Mouse (Mus musculus) lung, embryonic 16.5 days (tissue): Measurements from ENCODE around the gene Wdr49. TPM values are rescaled to one million over a fixed set of nuclear protein-coding genes. Genes with fewer than 3 reads are reported as not detected.

Experiments
- ATAC-seq: fragments of 200-750 bp; cut with Nextera tagmentation; 2 replicates; pipeline ENCODE4 v1.8.0; 2017; ENCODE audit warnings: low read depth, mild to moderate bottlenecking, moderate library complexity
- H3K27ac ChIP-seq: fragments of 300-500 bp; sonication (generic); 2 replicates; pipeline ENCODE4 v1.5.1; 2014; ENCODE audit warnings: mild to moderate bottlenecking, control low read depth, low read length
- H3K27me3 ChIP-seq: fragments of 300-500 bp; sonication (generic); 2 replicates; pipeline ENCODE4 v1.6.1; 2014; ENCODE audit warnings: low read depth, low read length, mixed read lengths; ENCODE audit not compliant: control insufficient read depth, insufficient read depth
- H3K36me3 ChIP-seq: fragments of 300-500 bp; sonication (generic); 2 replicates; pipeline ENCODE4 v1.6.1; 2014; ENCODE audit warnings: low read length; ENCODE audit not compliant: control insufficient read depth, insufficient read depth
- H3K4me1 ChIP-seq: fragments of 300-500 bp; sonication (generic); replicated peaks from 2 replicates; pipeline ENCODE4 v1.6.1; 2014; ENCODE audit warnings: low read length, mixed read lengths; ENCODE audit not compliant: control insufficient read depth, insufficient read depth
- H3K4me2 ChIP-seq: fragments of 300-500 bp; sonication (generic); 2 replicates; pipeline ENCODE4 v1.6.1; 2014; ENCODE audit warnings: low read depth, low read length, control low read depth
- H3K4me3 ChIP-seq: fragments of 300-500 bp; sonication (generic); 2 replicates; pipeline ENCODE4 v1.5.1; 2014; ENCODE audit warnings: mild to moderate bottlenecking, low read length, control low read depth
- H3K9ac ChIP-seq: fragments of 300-500 bp; sonication (generic); 2 replicates; pipeline ENCODE4 v1.6.1; 2014; ENCODE audit warnings: low read length, control low read depth
- H3K9me3 ChIP-seq: fragments of 300-500 bp; sonication (generic); 2 replicates; pipeline ENCODE4 v1.6.1; 2016; ENCODE audit warnings: low read length; ENCODE audit not compliant: control insufficient read depth
- WGBS: fragments of 180-500 bp; shearing (Covaris S2); extraction: QIAGEN DNeasy Blood & Tissue Kit; methylation state at CpG from one replicate; pipeline ENCODE4 v1.1.7; 2014; 5-methylcytosine and 5-hydroxymethylcytosine counted together
- polyA plus RNA-seq: library from polyadenylated mRNA; unstranded; fragments of >200 nt; fragmentation: Nextera tagmentation; extraction: Ambion mirVana; gene quantifications from 2 replicates; pipeline ENCODE4 v1.2.1, GENCODE M21; 2015

Wdr49 gene
- not detected in 2 replicates for polyA plus RNA-seq

- Histone ChIP-seq H3K9me3 (no peaks in the 10 kb centered on the region), H3K9ac (no peak within 1 kb of the TSS), H3K27ac (no peak within 1 kb of the TSS), H3K4me3 (no peak within 1 kb of the TSS), H3K4me2 (no peak within 1 kb of the TSS), H3K36me3 (no peaks in the 10 kb centered on the region), H3K27me3 (no peaks in the 10 kb centered on the region), H3K4me1 (no peaks in the 10 kb centered on the region)
- no peak for ATAC-seq
- WGBS = 39% methylated on average over 2 of the region's 2 CpGs
Observed at GRCm38 (mm10) chr3:75482056-75482455, at the start of gene Wdr49. Gene Wdr49, minus strand, starts transcription at chr3:75482156.

GRCm38 (mm10) chr3:75531074-75531473, 49.1 kb upstream of the Wdr49 start:
- Histone ChIP-seq H3K9me3 (no peaks in the 10 kb centered on the region), H3K36me3 (0 out of 2 replicates have a peak, but pooled peaks cover 4% of the 10 kb centered on the region), H3K4me1 (no peaks in the 10 kb centered on the region), H3K9ac (no peak overlapping the region), H3K4me3 (no peak overlapping the region), H3K27me3 (no peaks in the 10 kb centered on the region), H3K4me2 (no peak overlapping the region), H3K27ac (no peak overlapping the region)
- WGBS = 70% methylated on average over 3 of the region's 3 CpGs
- ATAC-seq = no peak

GRCm38 (mm10) chr3:75522527-75522926, 40.6 kb upstream of the Wdr49 start:
- no peaks in the 10 kb centered on the region for H3K27me3 ChIP-seq
- ATAC-seq = no peak
- no peaks in the 10 kb centered on the region for H3K9me3 ChIP-seq
- WGBS = 88% methylated on average over 1 of the region's 1 CpGs
- H3K36me3 ChIP-seq = peaks cover 13% of the 10 kb centered on the region
- H3K4me1 ChIP-seq = no peaks in the 10 kb centered on the region
- no peak overlapping the region for H3K9ac ChIP-seq
- no peak overlapping the region for H3K4me3 ChIP-seq
- H3K4me2 ChIP-seq = no peak overlapping the region
- no peak overlapping the region for H3K27ac ChIP-seq

GRCm38 (mm10) chr3:75521314-75521713, 39.4 kb upstream of the Wdr49 start:
- no peak for ATAC-seq
- WGBS = 79% methylated on average over 2 of the region's 2 CpGs
- Histone ChIP-seq H3K4me1 (no peaks in the 10 kb centered on the region), H3K9ac (no peak overlapping the region), H3K9me3 (no peaks in the 10 kb centered on the region), H3K36me3 (peaks cover 11% of the 10 kb centered on the region), H3K27me3 (no peaks in the 10 kb centered on the region), H3K4me3 (no peak overlapping the region), H3K27ac (no peak overlapping the region), H3K4me2 (no peak overlapping the region)

GRCm38 (mm10) chr3:75517631-75518250, 35.8 kb upstream of the Wdr49 start:
- Histone ChIP-seq H3K9me3 (no peaks in the 10 kb centered on the region), H3K4me1 (no peaks in the 10 kb centered on the region), H3K27me3 (no peaks in the 10 kb centered on the region), H3K27ac (no peak overlapping the region), H3K36me3 (peaks cover 18% of the 10 kb centered on the region), H3K9ac (no peak overlapping the region), H3K4me3 (no peak overlapping the region), H3K4me2 (no peak overlapping the region)
- 78% methylated on average over 7 of the region's 7 CpGs for WGBS
- no peak for ATAC-seq

- Histone ChIP-seq H3K27me3 (no peaks in the 10 kb centered on the region), H3K4me2 (no peak overlapping the region), H3K36me3 (no peaks in the 10 kb centered on the region), H3K4me1 (no peaks in the 10 kb centered on the region), H3K9me3 (no peaks in the 10 kb centered on the region), H3K9ac (no peak overlapping the region), H3K27ac (no peak overlapping the region), H3K4me3 (no peak overlapping the region)
- ATAC-seq = no peak
- WGBS = 75% methylated on average over 7 of the region's 7 CpGs
Observed at GRCm38 (mm10) chr3:75498961-75499960, 17.3 kb upstream of the Wdr49 start.

- WGBS = 59% methylated on average over 3 of the region's 3 CpGs
- ATAC-seq = no peak
Observed at GRCm38 (mm10) chr3:75492913-75493312, 11.0 kb upstream of the Wdr49 start.

GRCm38 (mm10) chr3:75475106-75475505, 6.8 kb downstream of the Wdr49 start:
- Histone ChIP-seq H3K4me2 (no peak overlapping the region), H3K9me3 (no peaks in the 10 kb centered on the region), H3K36me3 (no peaks in the 10 kb centered on the region), H3K9ac (no peak overlapping the region), H3K27ac (no peak overlapping the region), H3K4me1 (no peaks in the 10 kb centered on the region), H3K27me3 (no peaks in the 10 kb centered on the region), H3K4me3 (no peak overlapping the region)
- no peak for ATAC-seq
- WGBS = 72% methylated on average over 7 of the region's 7 CpGs

More at GRCm38 (mm10) chr3:75492913-75493312, 11.0 kb upstream of the Wdr49 start:
- Histone ChIP-seq H3K36me3 (no peaks in the 10 kb centered on the region), H3K4me1 (no peaks in the 10 kb centered on the region), H3K9ac (no peak overlapping the region), H3K27ac (no peak overlapping the region), H3K4me3 (no peak overlapping the region), H3K4me2 (no peak overlapping the region), H3K9me3 (no peaks in the 10 kb centered on the region), H3K27me3 (no peaks in the 10 kb centered on the region)

- Histone ChIP-seq H3K27ac (no peak overlapping the region), H3K9me3 (no peaks in the 10 kb centered on the region), H3K36me3 (no peaks in the 10 kb centered on the region), H3K4me1 (no peaks in the 10 kb centered on the region), H3K27me3 (no peaks in the 10 kb centered on the region), H3K4me3 (no peak overlapping the region), H3K4me2 (no peak overlapping the region), H3K9ac (no peak overlapping the region)
- WGBS = 77% methylated on average over 7 of the region's 7 CpGs
- ATAC-seq = no peak
Observed at GRCm38 (mm10) chr3:75474657-75475056, 7.3 kb downstream of the Wdr49 start.
